In genomic region chr2:8022043-8022442, GRCm38 (mm10) we compare ENCODE assay signal across 23 mouse cellular contexts.
A peak's percentile ranks its signal among the peaks of the same experiment; 100 is the strongest.
DNase-seq lines count a peak whose midpoint lies in the region; ATAC-seq and TF ChIP-seq lines count a peak whose summit lies in the region.
"Had no signal": no experiment of that assay in that cellular context is flagged by ENCODE, and none has a peak within 500 bp of the region (broad histone marks: within the 10 kb centered on the region; RNA-seq: fewer than 3 reads in every experiment).

No protein-coding gene starts in this region.

- WGBS in embryonic facial prominence, embryonic 13.5 days, result 37% methylated on average over 5 of the region's 5 CpGs
- WGBS in liver, embryonic 11.5 days, result 75% methylated on average over 5 of the region's 5 CpGs

- no peak for TF ChIP-seq CTCF in brain, embryonic 14.5 days (IDR thresholded peaks at IDR 0.05; ENCODE audit: borderline replicate concordance, extremely low read depth, insufficient read depth, insufficient read length)

- no peaks in the 10 kb centered on the region for H3K27me3 ChIP-seq in embryonic facial prominence, embryonic 13.5 days
- no peaks in the 10 kb centered on the region for H3K27me3 ChIP-seq in liver, embryonic 11.5 days (replicated peaks; ENCODE audit: control insufficient read depth, insufficient read depth, low read length)
- H3K27me3 ChIP-seq: heart, embryonic 15.5 days; midbrain, embryonic 13.5 days; neural tube, embryonic 13.5 days had no signal

- H3K4me2 ChIP-seq in embryonic facial prominence, embryonic 13.5 days, result peak overlapping the region; percentile 24; the same call in 1 of the 2 replicates
- H3K4me2 ChIP-seq in liver, embryonic 11.5 days, result no peak overlapping the region
- H3K4me2 ChIP-seq: heart, embryonic 15.5 days; midbrain, embryonic 13.5 days; neural tube, embryonic 13.5 days had no signal

- no peak overlapping the region for H3K4me3 ChIP-seq in embryonic facial prominence, embryonic 13.5 days
- no peak overlapping the region for H3K4me3 ChIP-seq in liver, embryonic 11.5 days (ENCODE audit: low read depth, low read length)
- H3K4me3 ChIP-seq: heart, adult 2 months; heart, embryonic 15.5 days; midbrain, embryonic 13.5 days; neural tube, embryonic 13.5 days had no signal

- ATAC-seq in embryonic facial prominence, embryonic 13.5 days (ENCODE audit: insufficient number of reproducible peaks, insufficient read depth, low FRiP score, low TSS enrichment, low read depth), result no peak
- ATAC-seq in liver, embryonic 11.5 days (replicated peaks; ENCODE audit: low FRiP score), result no peak
- ATAC-seq: hindbrain, embryonic 16.5 days; liver, postnatal 0 days; midbrain, embryonic 13.5 days had no signal

- H3K27ac ChIP-seq in embryonic facial prominence, embryonic 13.5 days, result no peak overlapping the region
- no peak overlapping the region for H3K27ac ChIP-seq in liver, embryonic 11.5 days (ENCODE audit: low read depth, low read length)
- H3K27ac ChIP-seq: heart, adult 2 months; heart, embryonic 15.5 days; midbrain, embryonic 13.5 days; neural tube, embryonic 13.5 days had no signal

- H3K4me1 ChIP-seq in embryonic facial prominence, embryonic 13.5 days, result no peaks in the 10 kb centered on the region
- no peaks in the 10 kb centered on the region for H3K4me1 ChIP-seq in liver, embryonic 11.5 days (replicated peaks; ENCODE audit: control insufficient read depth, insufficient read depth, low read length)
- H3K4me1 ChIP-seq: heart, embryonic 15.5 days; neural tube, embryonic 13.5 days had no signal

- H3K9me3 ChIP-seq in embryonic facial prominence, embryonic 13.5 days, result no peaks in the 10 kb centered on the region
- H3K9me3 ChIP-seq in liver, embryonic 11.5 days (ENCODE audit: control insufficient read depth, low read length), result no peaks in the 10 kb centered on the region
- H3K9me3 ChIP-seq: heart, embryonic 15.5 days; midbrain, embryonic 13.5 days; neural tube, embryonic 13.5 days had no signal

- no peak overlapping the region for H3K9ac ChIP-seq in embryonic facial prominence, embryonic 13.5 days
- H3K9ac ChIP-seq in liver, embryonic 11.5 days (ENCODE audit: low read depth, low read length), result no peak overlapping the region
- H3K9ac ChIP-seq: heart, embryonic 15.5 days; liver, postnatal 0 days; midbrain, embryonic 13.5 days; neural tube, embryonic 13.5 days had no signal

- peak; percentile 22 for DNase-seq in layer of hippocampus, adult 11-12 months (ENCODE audit: low spot score)
- no peak for DNase-seq in layer of hippocampus, postnatal 25 days (ENCODE audit: extremely low spot score in 1 of 2, low spot score in 1 of 2)
- DNase-seq in brain, embryonic 14.5 days (ENCODE audit: low read depth), result peak; percentile 72
- peak; percentile 61 for DNase-seq in layer of hippocampus, adult 9-11 months
- no peak for DNase-seq in liver, embryonic 11.5 days (ENCODE audit: low spot score)
- no peak for DNase-seq in adrenal gland, postnatal 10 days
- DNase-seq: cerebellum, adult 9-11 months; gastrocnemius, postnatal 14 days; heart, adult 2 months; heart, postnatal 4 days; kidney, adult 11 months; kidney, postnatal 36 days; liver; liver, postnatal 0 days; lung, postnatal 10 days; right cerebral cortex, adult 18-20 months; thymus, adult 18-20 months; thymus, postnatal 4 days had no signal

- TF ChIP-seq POLR2A in brain, embryonic 14.5 days (IDR thresholded peaks at IDR 0.05; ENCODE audit: borderline replicate concordance, extremely low read depth, insufficient read depth, insufficient read length, poor library complexity, severe bottlenecking), result no peak

- H3K36me3 ChIP-seq in embryonic facial prominence, embryonic 13.5 days, result no peaks in the 10 kb centered on the region
- no peaks in the 10 kb centered on the region for H3K36me3 ChIP-seq in liver, embryonic 11.5 days (ENCODE audit: control insufficient read depth, insufficient read depth, low read length)
- H3K36me3 ChIP-seq: heart, embryonic 15.5 days; midbrain, embryonic 13.5 days; neural tube, embryonic 13.5 days had no signal

Comparison
In these comparisons a context has a peak if more than half of its experiments do, and no peak if none do; other contexts are left out.
1. DNase-seq: peak in layer of hippocampus, adult 11-12 months (single experiment), brain, embryonic 14.5 days (single experiment) and layer of hippocampus, adult 9-11 months (single experiment); none in layer of hippocampus, postnatal 25 days (0 of 2), liver, embryonic 11.5 days (single experiment) and adrenal gland, postnatal 10 days (single experiment).